Mouse (Mus musculus) urinary bladder, postnatal 10 days (tissue): ENCODE data around the gene Zfp142.

Experiments used
- DNase-seq: peaks from one replicate; pipeline ENCODE4 v3.0.0; 2022; ENCODE audit warnings: low spot score

Zfp142 gene

DNA sequence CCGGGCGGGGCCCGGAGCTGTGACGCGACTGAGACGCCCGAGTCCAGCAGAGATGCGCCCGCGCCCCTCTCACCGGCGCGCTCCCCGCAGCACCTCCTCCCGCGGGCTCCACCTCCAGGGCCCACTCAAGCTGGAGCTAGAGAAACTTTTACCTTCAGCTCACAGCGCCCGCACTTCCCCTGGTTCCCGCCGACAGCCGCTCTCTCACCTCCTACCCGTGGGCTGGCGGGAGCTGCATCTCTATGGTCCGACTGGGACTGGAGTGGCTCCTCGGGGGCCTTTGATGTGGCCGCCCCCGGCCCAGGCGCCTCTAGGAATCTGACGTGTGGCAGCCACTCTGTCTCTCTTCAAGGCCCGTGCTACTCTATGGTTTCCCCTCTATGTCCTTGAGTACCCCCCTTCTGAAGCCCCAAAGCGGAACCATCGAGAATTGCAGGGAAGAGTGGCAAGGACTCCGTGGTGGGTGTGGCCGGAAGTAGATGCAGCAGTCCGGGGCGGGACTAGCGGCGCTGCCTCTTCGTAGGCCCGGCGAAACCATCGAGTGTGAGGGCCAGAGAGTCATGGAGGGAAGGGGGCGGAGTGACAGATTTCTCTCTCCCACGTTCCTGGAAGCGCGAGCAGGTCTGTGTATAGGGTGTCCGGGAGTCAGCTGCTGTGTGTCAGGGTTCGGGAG is at the start of gene Zfp142, which contains the start of gene Bcs1l:
Zfp142 (minus strand) TSS at position 474 of the 673 bp plus-strand sequence.
Bcs1l (plus strand) TSS at position 517 of the 673 bp plus-strand sequence.
- DNase-seq = peak; percentile 94

DNA sequence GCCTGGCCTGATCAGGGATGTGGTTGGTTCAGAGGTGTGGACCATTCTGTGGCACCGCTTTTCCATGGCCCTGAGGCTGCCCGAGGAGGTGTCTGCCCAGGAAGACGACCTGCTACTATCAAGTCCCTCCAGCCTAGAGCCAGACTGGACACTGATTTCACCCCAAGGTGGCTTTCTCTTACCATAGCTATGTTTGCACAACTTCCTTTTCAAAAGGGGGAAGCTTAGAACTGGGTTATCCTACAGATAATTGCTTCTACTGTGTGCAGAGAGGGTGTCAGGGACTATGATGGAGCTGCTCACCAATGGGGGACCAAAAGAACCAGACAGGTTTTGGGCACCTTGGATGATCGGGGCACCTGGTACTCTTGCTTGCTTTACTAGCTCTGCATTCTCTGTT is 44.7 kb upstream of the Zfp142 start:
- DNase-seq = no peak

DNA sequence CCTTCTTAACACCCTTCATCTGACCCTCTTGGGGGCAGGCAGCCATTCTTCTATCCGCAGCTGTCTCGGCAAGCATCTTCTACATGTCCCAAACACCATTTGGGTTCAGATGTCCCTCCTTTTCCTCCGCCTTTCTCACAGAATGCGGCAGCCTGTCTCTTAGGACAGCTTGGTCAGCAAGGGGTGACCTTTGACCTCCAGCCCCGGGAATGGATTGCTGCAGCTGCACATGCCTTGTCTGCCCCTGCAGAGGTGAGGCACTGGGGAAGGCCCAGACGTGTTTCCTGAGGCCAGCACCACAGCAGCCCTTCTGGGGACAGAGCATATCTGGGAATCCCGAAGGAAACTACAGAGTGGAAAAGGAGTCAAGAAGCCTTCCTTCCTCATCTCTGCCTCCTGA is 40.0 kb upstream of the Zfp142 start:
- no peak for DNase-seq

DNA sequence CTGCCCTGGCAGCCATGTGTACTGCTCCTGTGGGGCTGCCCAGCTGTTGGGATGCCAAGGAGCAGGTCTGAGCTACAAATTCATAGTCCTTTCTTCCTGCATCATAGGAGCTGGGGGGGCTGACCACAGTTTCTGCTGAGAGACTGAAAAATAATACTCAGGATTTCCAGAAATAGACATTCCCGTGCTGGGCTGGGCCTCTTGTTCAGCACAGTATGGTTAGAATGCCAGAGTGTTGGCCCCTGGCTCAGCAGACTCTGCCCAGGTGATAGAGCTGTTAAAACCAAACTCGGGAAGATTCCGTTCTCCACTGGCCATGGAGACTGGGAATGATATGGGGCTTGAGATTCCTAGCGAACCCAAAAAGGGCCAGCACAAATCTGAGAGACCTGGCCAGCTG is 38.0 kb upstream of the Zfp142 start:
- DNase-seq = no peak

DNA sequence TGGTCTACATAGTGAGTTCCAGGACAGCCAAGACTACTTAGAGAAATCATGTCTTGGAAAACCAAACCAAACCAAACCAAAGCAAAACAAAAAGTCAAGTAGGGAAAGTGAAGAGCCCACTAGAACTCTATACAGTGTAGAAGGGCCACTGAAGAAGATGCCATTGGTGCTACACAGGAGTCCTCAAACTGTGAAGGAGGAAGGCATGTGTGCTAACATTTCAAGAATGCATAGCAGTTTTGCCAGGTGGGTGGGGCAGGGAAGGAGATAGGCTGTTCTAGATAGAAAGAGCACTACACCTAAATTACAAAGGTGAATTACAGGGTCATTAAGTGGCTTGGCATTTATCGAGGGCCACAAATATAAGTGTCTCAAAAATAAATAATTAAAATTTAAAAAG is 36.1 kb upstream of the Zfp142 start:
- DNase-seq = no peak

DNA sequence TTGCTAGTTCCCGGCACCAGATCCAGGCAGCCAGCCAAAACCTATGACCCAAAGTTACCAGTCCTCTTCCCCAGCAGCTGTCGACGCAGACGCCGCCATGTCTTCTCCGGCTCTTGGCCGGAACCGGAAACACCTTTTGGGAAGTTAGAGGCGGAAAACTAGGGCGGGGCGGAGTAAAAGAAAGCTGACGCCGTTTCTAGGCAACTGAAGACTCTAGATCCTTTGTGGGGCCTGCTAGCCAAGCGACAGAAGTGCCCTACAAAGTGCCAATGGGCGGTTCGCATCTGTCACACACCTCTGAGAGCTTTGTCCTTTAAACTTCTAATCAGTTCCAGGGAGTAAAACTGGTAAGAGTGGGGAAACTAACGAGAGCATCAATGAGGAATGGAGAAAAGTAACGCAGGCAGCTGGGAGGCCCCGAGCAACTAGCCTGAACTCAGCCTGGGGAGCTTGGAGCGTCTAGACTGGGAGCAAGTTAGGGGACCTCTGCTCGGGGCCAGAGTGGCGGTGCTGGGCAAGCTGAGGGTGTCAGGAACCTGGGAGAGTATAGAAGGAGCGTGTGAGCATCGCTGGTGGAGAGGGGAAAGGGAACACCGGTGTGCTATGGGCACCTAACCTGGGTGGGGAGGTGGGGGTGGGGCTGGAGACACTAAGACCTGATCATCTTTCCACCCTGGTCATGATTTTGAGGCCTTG is 13.4 kb upstream of the Zfp142 start, which contains the start of the genes Rnf25 and Stk36:
Rnf25 (minus strand) TSS at position 131 of the 696 bp plus-strand sequence.
Stk36 (plus strand) TSS at position 179 of the 696 bp plus-strand sequence.
- DNase-seq = peak; percentile 45

DNA sequence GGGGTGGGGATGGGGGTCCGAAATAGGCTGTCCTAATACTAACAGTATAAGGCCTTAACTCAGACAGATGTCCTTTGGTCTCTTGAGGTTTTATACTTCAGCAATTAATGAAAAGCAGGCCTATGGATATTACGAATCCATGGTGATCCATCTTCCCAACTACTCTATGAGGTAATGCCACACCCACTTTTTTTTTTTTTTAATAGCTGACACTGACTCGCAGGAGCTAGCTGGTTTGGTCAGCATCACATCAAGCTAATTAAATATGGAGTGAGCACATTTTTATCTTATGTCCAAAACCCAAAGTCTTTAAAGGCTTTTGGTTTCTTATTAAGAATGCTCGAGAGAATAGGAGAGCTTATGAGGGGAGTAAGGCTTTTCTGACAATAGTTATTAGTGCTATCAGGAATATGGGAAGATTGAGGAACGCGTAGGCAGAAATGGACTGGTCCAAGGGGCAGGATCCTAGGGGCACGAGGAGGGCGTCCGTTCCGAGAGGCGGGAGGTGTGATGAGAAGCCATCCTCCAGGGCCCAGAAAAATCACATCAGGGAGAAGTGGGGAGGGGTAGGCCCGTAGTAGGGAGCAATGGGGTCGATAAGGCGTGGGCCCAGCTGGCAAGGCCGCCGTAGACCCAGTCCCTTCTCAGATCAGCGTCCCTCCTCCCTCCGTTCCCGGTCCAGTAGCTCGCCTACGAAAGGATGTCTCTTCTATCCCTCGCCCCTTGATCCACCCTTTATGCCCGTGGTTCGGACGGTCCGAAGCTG is 12.6 kb upstream of the Zfp142 start:
- no peak for DNase-seq

DNA sequence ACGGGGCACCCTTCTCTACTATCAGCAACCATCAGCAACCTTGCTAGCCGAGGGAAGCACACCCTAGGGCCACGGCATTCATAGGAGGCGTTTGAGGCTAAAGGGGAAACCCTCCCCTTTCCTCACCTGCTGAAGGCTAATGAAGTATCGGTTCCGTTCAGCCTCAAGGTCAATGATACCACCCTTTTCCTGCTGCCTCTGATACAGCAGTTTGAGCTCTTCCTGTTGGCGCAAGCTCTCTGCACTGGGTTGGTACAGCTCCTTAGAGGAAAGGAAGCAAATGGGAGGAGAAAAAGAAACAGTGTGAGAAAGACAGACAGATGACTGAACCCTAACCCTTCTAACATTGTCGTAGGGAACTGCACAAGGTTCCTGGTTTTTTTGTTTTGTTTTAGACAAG is 6.4 kb upstream of the Zfp142 start:
- no peak for DNase-seq

DNA sequence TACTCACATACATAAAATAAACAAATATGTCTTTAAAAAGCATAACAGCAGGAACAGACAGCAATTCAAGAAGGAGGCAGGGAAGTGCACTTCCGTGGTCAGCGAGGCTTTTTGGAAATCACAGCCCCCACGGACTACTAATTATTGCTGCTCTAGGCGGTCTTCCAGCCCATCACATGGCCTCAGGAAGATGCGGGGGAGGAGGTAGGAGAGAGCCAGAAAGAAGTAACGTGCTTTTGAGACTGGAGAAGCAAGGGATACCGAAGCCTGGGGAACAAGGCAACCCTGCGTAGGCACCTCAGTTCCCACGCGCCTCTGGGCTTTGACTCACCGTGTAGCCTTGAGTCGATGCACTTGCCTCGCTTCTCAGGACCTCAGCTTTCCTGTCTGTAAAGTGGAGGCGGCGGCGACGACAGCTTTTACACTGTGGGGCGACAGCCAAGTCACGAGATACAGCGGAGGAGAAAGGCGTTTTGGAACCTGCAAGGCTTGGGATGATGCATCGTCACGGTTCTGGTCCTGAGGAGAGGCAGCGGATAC is 743 bp downstream of the Zfp142 start:
- no peak for DNase-seq

DNA sequence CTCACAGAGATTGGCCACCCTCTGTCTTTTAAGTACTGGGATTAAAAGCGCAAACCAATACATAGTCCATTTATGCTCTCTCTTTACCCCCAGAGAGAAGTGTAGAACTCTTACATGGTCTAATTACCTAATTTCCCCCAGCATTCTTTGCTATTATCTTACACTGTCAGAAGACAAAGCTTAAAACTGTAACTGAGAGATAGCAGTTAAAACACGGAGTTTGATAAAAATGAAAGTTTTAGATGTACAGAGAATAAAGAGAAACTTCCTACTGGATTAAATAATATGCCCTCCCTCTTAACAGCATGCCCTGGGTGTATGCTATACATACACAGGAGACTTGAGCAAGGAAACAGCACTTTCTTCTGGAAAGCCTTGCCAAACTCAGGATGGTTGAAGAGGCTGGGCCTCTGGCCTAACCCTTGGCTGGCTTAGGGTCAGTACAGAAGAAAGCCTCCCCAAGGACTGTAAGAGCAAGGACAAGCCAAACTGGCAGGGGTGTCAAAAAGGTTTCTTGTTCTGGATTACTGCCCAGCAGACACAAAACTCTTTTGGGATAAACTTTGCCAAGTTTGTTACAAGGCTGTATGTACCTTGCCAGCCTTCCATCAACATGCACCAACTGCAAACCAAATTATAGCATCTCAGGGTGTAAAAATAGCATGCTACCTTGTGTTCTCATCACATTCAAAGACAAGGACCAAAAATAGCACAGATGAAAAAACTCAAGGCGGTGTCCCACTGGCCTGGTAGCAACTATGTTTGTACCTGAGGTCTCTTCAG is 3.2 kb downstream of the Zfp142 start:
- no peak for DNase-seq

DNA sequence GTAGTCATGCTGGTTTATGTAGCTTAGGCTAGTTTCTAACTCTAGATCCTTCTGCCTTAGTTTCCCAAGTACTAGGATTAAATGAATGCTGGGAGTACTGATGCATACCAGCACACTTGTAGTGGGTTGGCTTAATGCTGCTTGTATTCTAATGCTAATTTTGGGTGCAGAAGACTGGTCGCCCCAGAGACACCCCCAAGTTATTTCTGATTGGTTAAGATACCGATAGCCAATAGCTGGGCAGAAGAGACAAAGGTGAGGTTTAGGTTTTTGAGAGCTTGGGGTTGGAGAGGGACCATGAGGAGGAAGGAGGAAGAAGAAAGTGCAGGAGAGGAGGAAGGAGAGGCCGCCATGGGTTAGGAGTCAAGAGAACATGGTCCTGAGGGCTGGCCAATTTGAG is 5.4 kb downstream of the Zfp142 start:
- no peak for DNase-seq

DNA sequence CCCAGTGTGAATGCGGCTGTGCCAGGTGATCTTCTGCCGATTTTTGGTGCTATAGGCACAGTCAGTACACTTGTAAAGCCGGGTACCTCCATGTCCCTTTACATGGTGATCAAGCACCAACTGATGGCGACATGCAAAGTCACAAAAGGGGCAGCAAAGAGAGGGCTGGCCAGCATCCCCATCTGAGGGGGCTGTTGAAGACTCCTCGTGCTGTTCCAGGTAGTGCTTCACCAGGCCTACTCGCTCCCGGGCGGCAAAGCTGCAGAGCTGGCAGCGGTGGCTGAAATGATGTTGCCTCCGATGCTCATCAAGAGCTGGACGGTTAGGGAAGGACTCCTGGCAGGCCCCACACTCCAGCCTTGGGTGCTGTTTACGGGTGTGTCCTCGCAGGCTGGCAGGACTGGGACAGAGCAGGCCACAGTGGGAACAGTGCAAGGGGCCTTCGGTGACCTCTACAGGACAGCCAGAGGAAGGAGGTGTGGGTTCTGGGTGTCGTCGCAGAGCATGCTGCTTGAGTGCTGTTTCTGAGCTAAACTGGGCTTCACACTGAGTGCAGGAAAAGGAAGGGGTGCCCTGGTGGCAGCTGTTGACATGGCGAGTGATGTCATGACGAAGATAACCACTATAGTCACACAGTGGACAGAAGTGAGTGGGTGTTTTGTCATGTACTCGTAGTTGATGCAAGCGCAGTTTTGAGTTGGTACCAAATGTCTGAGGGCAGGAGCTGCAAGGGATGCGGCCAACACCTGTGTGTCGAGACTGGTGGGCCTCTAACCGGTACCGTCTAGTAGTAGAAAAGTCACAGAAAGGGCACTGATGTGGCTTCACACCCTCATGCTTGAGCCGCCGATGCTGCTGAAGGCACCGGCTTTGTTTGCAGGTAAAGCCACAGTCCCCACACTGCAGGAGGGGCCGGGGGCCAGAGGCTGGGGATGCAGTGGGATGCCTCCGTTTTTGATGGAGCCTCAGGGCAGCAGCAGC is 18.0 kb downstream of the Zfp142 start:
- DNase-seq = no peak

DNA sequence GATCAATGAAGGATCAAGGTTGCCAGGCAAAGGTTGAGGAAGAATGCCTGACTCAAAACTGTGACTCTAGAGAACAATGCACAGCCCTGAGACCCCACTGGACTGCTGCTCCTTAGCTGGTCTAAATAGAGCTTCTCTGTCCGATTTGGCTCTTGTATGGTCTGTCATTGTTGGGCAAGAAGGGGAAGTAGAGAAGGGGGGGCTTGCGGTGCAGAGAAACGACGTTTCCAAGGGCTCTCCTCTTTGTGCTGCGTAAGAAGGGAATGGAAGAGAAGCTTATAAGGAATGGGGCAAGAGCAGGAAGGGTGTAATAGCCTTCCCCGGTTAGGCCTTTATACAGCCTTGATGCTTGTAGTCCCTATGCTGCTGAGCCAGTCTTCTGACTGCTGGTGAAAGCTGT is 22.2 kb downstream of the Zfp142 start:
- no peak for DNase-seq

DNA sequence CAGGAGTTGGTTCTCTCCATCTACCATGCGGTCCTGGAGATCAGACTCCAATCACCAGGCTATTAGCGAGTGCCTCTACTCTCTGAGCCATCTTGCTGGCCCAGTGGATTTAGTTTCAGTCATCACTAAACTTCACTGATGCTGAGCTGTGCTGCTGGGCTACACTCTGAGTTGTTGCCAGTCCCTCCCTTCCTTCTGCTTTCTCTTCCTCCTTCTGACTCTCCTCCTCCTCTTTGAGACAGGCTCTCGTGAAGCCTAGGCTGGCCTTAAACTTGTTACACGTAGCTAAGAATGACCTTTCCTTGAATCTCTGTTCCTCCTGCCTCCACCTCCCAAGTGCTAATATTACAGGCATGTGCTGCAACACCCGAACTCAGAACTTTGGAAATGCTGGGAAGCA is 29.0 kb downstream of the Zfp142 start:
- DNase-seq = no peak

DNA sequence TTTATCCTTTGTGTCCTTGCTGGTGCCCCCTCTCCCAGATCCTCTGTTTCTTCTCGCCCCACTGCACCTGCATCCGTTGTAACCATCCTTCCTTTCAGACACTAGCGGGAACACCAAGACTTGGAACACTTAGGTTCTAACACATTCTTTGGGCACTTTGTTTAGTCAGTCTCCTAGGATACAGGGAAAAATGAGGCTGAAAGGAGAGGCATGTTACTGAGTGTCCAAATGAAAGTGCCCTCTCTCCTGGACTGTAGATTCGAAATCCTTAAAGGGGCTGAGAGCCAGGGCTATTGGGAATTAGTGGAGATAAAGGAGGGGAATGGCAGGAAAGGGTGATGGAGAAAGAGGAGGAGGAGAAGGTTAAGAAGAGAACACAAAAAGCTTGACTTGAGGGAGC is 43.9 kb downstream of the Zfp142 start, which contains the start of gene Usp37:
Usp37 (minus strand) TSS at position 101 of the 400 bp plus-strand sequence.
- no peak for DNase-seq

DNA sequence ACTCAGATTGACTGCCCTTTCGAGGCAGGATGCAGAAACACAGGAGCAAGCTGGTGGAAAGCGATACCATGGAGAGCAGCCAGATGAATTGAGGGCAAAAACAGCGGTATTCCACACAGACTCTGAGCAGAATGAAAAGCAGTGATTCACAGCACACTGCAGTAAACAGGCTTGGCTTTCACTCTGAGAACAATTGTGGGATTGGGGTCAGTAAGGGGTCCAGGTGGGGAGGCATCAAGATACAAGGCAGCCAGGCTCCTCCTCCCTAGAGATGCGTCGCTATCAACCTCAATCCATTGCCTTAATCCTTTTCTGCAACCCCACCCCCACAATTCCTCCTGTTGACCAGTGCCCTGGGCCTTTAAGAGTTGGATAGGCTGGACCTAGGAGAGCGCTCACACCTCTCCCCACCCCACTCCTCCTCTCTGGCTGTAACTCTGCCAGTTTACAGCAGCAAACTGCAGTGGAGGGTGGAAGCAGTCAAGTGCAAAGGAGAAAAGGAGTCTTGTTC is 45.5 kb downstream of the Zfp142 start, which contains the start of gene Plcd4:
Plcd4 (plus strand) TSS at position 438 of the 511 bp plus-strand sequence.
- DNase-seq = no peak

DNA sequence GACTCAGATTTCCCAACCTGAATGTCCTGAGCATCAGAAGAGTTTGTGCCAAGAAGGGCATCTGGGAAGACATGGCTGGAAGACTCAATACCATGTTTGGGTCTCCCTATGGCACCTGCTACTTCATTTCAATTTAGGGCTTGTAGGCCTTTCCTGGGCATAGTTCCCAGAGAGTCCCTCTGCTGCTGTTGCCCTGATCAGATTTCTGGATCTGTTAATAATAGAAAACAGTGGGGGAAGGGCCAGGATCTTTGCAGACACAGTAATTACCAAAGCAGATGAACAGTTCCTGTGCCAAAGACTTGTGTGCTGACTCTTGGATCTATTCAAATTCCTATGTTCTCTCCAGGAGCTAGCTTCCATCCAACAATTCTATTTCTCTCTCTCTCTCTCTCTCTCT is 49.4 kb downstream of the Zfp142 start:
- DNase-seq = no peak

DNA sequence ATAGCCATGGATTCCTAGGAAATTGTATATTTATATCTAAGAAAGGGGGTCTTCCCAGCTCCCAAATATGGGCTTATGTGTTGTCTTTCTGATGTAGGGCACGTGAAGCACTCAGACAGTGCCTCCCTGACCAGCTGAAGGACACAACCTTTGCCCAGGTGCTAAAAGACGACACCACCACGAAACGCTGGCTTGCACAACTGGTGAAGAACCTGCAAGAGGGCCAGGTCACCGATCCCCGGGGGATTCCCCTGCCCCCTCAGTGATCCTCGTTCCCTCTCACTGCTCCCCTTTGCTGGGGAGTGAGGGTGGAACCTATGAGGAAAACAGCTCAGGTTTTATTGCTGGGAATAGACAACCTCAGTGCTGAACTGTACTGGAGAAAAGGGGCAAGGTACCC is 59.5 kb downstream of the Zfp142 start:
- no peak for DNase-seq

DNA sequence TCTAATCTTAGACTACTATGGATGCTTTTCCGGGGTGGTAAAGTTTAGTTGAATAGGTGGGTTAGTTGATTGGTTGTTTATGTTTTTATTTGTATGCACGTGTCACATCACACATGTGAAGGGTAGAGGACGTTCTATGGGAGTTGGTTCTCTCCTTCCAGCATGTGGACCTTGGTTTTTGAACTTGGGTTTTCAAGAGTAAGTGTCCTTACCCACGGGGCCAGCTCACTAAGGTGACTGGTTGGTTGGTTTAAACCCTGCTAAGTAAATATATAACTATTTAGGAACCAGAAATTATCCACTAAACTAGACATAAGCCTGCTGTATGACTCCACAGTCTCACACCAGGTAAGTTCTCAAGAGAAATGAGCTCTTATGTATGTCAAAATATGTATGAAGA is 63.3 kb downstream of the Zfp142 start:
- no peak for DNase-seq

DNA sequence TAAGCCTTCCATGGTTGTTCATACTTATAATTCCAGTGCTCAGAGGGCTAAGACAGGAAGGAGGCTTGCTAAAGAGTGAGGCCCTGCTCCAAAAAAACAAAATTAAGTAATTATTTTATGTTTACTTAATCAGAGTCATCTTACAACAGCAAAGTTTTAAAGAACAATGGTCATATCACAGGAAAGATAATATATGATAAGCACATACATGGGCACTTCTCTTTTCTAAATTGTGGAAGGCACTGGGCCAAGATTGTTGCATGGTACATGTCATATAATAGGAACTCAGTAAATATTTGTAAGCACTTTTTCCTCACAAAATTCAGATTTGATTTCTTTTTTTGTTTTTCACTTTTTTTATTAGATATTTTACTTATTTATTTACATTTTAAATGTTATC is 68.2 kb downstream of the Zfp142 start:
- DNase-seq = no peak
